Mouse (Mus musculus): ENCODE results near the gene Mettl5. TPM values are rescaled to one million over a fixed set of nuclear protein-coding genes. Genes with fewer than 3 reads are reported as not detected.

Mettl5 gene
- 40.3 TPM for polyA plus RNA-seq (2017; shearing (Covaris generic))

DNA sequence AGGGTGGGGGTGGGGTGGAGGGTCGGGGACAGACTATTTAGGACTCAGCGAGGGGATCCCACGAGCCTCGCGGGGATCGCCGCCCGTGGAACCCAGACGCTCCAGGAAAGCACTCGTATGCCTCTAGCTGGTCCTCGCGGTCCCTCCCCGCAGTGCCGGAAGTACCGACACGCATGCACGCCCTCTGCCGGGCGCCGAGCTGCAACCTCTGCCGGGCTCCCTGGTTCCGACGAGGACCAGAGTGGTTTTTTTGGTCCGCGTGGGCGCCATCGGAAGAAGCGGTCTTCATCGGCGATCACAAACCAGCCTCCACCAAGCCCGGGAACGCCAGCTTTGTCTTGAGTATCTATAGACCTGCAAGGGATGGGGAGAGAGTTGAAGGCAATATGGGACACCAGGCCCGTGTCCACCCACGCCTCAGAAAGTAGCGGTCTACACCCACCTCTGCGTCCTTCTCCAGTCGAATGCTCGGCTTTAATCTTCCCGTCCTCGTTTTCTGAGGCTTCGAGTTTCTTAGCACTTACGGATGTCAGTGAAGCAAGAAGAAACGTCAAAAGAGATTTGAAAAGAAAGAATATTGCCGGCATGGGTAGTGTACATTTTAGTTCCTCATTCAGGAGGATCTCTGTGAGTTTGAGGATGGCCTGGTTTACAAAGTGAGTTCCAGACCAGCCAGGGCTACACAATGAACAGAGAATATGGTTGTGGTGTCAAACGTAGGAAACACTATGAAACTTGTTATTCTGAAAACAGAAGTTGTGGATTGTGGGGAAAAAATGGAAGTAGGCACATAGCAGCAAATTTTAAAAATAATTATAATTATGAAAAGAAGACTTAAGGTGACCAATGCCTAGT is at the start of gene Mettl5:
Mettl5 (minus strand) TSS at position 165 of the 855 bp plus-strand sequence.

DNA sequence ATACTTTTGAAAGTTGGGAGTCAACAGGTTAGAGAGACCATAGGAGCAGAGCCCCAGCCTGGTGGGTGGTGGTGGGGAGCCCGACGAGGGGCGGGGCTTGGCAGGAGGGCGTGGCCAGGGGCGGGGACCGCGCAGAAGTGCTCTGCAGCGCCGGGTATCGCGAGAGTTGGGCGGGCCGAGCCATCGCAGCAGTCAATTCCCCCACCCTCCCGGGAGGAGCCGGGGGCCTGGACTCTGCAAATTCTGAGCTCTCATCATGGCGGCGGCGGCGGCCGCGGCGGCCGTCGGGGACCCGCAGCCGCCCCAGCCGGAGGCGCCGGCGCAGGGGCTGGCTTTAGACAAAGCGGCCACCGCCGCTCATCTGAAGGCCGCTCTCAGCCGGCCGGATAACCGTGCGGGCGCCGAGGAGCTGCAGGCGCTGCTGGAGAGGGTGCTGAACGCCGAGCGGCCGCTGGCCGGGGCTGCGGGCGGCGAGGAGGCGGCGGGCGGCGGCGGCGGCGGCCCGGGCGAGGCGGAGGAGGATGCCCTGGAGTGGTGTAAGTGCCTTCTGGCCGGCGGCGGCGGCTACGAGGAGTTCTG is 11.7 kb upstream of the Mettl5 start, which contains the start of gene Ubr3:
Ubr3 (plus strand) TSS at position 208 of the 579 bp plus-strand sequence.

DNA sequence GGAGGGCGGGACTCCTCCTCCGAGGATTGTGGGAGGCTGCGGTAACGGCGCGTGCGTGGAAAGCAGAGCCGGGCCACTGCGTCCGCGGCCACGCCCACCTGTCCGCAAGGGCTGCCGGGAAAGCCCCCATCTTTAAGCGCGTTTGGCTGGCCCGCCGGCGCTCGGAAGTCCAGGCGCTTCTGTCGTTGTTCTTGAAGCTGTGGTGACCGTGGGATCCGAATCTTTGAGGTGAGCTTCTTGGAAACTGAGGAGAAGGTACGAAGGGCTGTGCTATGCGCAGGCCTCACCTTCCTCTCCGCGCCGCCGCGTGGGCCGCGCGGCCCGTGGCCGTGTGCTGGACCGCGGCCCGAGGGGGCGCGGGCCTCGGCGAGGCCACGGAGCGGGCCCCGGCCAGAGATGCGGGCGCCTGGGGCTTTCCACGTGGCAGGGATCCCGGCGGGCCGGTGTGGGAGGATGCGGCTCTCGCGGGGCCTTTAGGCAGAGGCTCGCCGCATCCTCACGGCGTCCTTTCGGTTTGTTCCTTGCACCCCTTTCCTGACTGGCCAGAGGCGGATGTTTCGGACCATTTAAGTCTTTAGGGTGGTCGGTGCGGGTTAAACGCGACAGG is 23.8 kb downstream of the Mettl5 start, which contains the start of gene Ssb:
Ssb (plus strand) TSS at position 78 of the 607 bp plus-strand sequence.

DNA sequence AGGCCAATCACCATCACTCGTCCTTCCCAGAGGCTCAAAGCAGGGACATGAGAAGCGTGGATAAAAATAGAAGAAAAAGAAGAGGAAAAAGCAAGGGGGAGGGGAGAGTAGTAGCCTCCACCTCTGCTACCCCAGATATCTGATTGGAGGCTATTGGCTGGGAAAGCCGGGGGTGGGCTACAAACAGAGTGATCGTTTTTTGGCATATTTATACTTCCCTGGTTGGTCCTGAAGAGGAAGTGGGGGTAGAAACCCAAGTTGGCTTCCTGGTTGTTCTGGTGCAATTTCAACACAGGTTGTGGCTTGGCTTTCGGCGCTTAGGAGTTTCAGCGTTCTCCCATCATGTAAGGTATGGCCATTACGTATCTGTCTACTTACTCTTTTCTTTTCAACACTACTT is 63.7 kb downstream of the Mettl5 start, which contains the start of gene Klhl23:
Klhl23 (plus strand) TSS at position 234 of the 400 bp plus-strand sequence.

Other genes with a start within 250 kb of the Mettl5 start
- gene Bbs5, start 238.4 kb downstream of the Mettl5 start, polyA plus RNA-seq (2017; shearing (Covaris generic)): 0.63 TPM
- gene Klhl41, start 215.5 kb downstream of the Mettl5 start, polyA plus RNA-seq (2017; shearing (Covaris generic)): not detected
- 13.6 TPM for gene Fastkd1, start 172.1 kb downstream of the Mettl5 start, polyA plus RNA-seq (2017; shearing (Covaris generic))
- 196 TPM for gene Ppig, start 163.1 kb downstream of the Mettl5 start, polyA plus RNA-seq (2017; shearing (Covaris generic))
- gene Ccdc173, start 96.0 kb downstream of the Mettl5 start, polyA plus RNA-seq (2017; shearing (Covaris generic)): 3.3 TPM
- gene Phospho2, start 96.0 kb downstream of the Mettl5 start, polyA plus RNA-seq (2017; shearing (Covaris generic)): 43.5 TPM
- gene Klhl23, start 63.7 kb downstream of the Mettl5 start, polyA plus RNA-seq (2017; shearing (Covaris generic)): 0.14 TPM
- gene Ssb, start 24.1 kb downstream of the Mettl5 start, polyA plus RNA-seq (2017; shearing (Covaris generic)): 361 TPM
- gene Ubr3, start 11.6 kb upstream of the Mettl5 start, polyA plus RNA-seq (2017; shearing (Covaris generic)): 24.3 TPM
- gene Myo3b, start 153.5 kb upstream of the Mettl5 start, polyA plus RNA-seq (2017; shearing (Covaris generic)): 11.0 TPM

Measured in CD4-positive, CD25-positive, alpha-beta regulatory T cell (primary cell).